Mouse (Mus musculus) hindbrain, embryonic 14.5 days (tissue): Measurements from ENCODE around the gene Ap1ar. TPM values are rescaled to one million over a fixed set of nuclear protein-coding genes. Genes with fewer than 3 reads are reported as not detected.

Experiments used
- ATAC-seq: fragments of 200-750 bp; cut with Nextera tagmentation; 2 replicates; pipeline ENCODE4 v1.8.0; 2017; ENCODE audit warnings: moderate number of reproducible peaks, mild to moderate bottlenecking, moderate TSS enrichment, moderate library complexity; ENCODE audit not compliant: low FRiP score
- DNase-seq: peaks from one replicate; pipeline ENCODE4 v3.0.0-alpha.2; 2015; ENCODE audit warnings: low spot score
- H3K27ac ChIP-seq: fragments of 300-500 bp; sonication (generic); 2 replicates; pipeline ENCODE4 v1.5.1; 2014; ENCODE audit warnings: mild to moderate bottlenecking, moderate library complexity
- H3K27me3 ChIP-seq: fragments of 300-500 bp; sonication (generic); 2 replicates; pipeline ENCODE4 v1.6.1; 2014; ENCODE audit warnings: mild to moderate bottlenecking, low read length, mixed read lengths; ENCODE audit not compliant: control insufficient read depth, insufficient read depth
- H3K36me3 ChIP-seq: fragments of 300-500 bp; sonication (generic); replicated peaks from 2 replicates; pipeline ENCODE4 v1.6.1; 2014; ENCODE audit not compliant: control insufficient read depth, insufficient read depth
- H3K4me1 ChIP-seq: fragments of 300-500 bp; sonication (generic); replicated peaks from 2 replicates; pipeline ENCODE4 v1.6.1; 2014; ENCODE audit warnings: antibody characterized with exemption, low read length, mixed read lengths; ENCODE audit not compliant: control insufficient read depth, insufficient read depth
- H3K4me2 ChIP-seq: fragments of 300-500 bp; sonication (generic); replicated peaks from 2 replicates; pipeline ENCODE4 v1.6.1; 2014; ENCODE audit warnings: mild to moderate bottlenecking, moderate library complexity
- H3K4me3 ChIP-seq: fragments of 300-500 bp; sonication (generic); replicated peaks from 2 replicates; pipeline ENCODE4 v1.5.1; 2014; ENCODE audit warnings: mild to moderate bottlenecking, low read length
- H3K9ac ChIP-seq: fragments of 300-500 bp; sonication (generic); 2 replicates; pipeline ENCODE4 v1.6.1; 2014
- H3K9me3 ChIP-seq: fragments of 300-500 bp; sonication (generic); 2 replicates; pipeline ENCODE4 v1.6.1; 2016; ENCODE audit warnings: low read length; ENCODE audit not compliant: control insufficient read depth
- WGBS: fragments of 180-500 bp; shearing (Covaris S2); extraction: QIAGEN DNeasy Blood & Tissue Kit; methylation state at CpG from one replicate; pipeline ENCODE4 v1.1.7; 2014; 5-methylcytosine and 5-hydroxymethylcytosine counted together
- polyA plus RNA-seq: library from polyadenylated mRNA; unstranded; fragments of >200 nt; fragmentation: Nextera tagmentation; extraction: Ambion mirVana; gene quantifications from 2 replicates; pipeline ENCODE4 v1.2.1, GENCODE M21; 2014

Ap1ar gene
- polyA plus RNA-seq, 1 experiment from 2014 or later = 100.0 TPM

- no peaks in the 10 kb centered on the region for H3K36me3 ChIP-seq
- H3K4me2 ChIP-seq = no peak overlapping the region
- ATAC-seq (no peak), DNase-seq (no peak)
- WGBS = 39% methylated on average over 2 of the region's 2 CpGs
- no peak overlapping the region for H3K9ac ChIP-seq
- H3K9me3 ChIP-seq = no peaks in the 10 kb centered on the region
- H3K4me1 ChIP-seq = no peaks in the 10 kb centered on the region
- no peaks in the 10 kb centered on the region for H3K27me3 ChIP-seq
- H3K4me3 ChIP-seq = no peak overlapping the region
- no peak overlapping the region for H3K27ac ChIP-seq
Observed at GRCm38 (mm10) chr3:127864242-127864641, 26.9 kb upstream of the Ap1ar start.

GRCm38 (mm10) chr3:127863571-127863970 is 26.2 kb upstream of the Ap1ar start:
- H3K4me2 ChIP-seq = no peak overlapping the region
- WGBS = 55% methylated on average over 3 of the region's 3 CpGs
- no peak overlapping the region for H3K27ac ChIP-seq
- ATAC-seq (no peak), DNase-seq (no peak)
- no peaks in the 10 kb centered on the region for H3K9me3 ChIP-seq
- H3K36me3 ChIP-seq = no peaks in the 10 kb centered on the region
- H3K27me3 ChIP-seq = no peaks in the 10 kb centered on the region
- H3K4me3 ChIP-seq = no peak overlapping the region
- no peaks in the 10 kb centered on the region for H3K4me1 ChIP-seq
- no peak overlapping the region for H3K9ac ChIP-seq

GRCm38 (mm10) chr3:127862479-127862878 is 25.2 kb upstream of the Ap1ar start:
- no peaks in the 10 kb centered on the region for H3K27me3 ChIP-seq
- H3K4me3 ChIP-seq = no peak overlapping the region
- DNase-seq (no peak), ATAC-seq (no peak)
- H3K36me3 ChIP-seq = no peaks in the 10 kb centered on the region
- no peaks in the 10 kb centered on the region for H3K9me3 ChIP-seq
- H3K9ac ChIP-seq = no peak overlapping the region
- no peak overlapping the region for H3K27ac ChIP-seq
- 80% methylated on average over 4 of the region's 4 CpGs for WGBS
- no peaks in the 10 kb centered on the region for H3K4me1 ChIP-seq
- H3K4me2 ChIP-seq = no peak overlapping the region

GRCm38 (mm10) chr3:127861340-127861739 is 24.0 kb upstream of the Ap1ar start:
- Histone ChIP-seq H3K4me3 (no peak overlapping the region), H3K9ac (no peak overlapping the region), H3K27ac (no peak overlapping the region), H3K4me2 (no peak overlapping the region), H3K36me3 (no peaks in the 10 kb centered on the region), H3K27me3 (no peaks in the 10 kb centered on the region), H3K4me1 (no peaks in the 10 kb centered on the region), H3K9me3 (no peaks in the 10 kb centered on the region)
- 91% methylated on average over 11 of the region's 11 CpGs for WGBS
- DNase-seq (no peak), ATAC-seq (no peak)

- Histone ChIP-seq H3K4me1 (peaks cover 7% of the 10 kb centered on the region), H3K27ac (no peak overlapping the region), H3K36me3 (no peaks in the 10 kb centered on the region), H3K9me3 (no peaks in the 10 kb centered on the region), H3K4me2 (peak overlapping the region; percentile 30), H3K4me3 (no peak overlapping the region), H3K9ac (no peak overlapping the region), H3K27me3 (no peaks in the 10 kb centered on the region)
- DNase-seq (peak; percentile 87), ATAC-seq (peak; percentile 72)
- 14% methylated on average over 15 of the region's 15 CpGs for whole genome bisulfite sequencing
Observed at GRCm38 (mm10) chr3:127853431-127854206, 16.3 kb upstream of the Ap1ar start.

GRCm38 (mm10) chr3:127852722-127853121 is 15.4 kb upstream of the Ap1ar start:
- Histone ChIP-seq H3K4me2 (no peak overlapping the region), H3K27me3 (no peaks in the 10 kb centered on the region), H3K9me3 (no peaks in the 10 kb centered on the region), H3K27ac (no peak overlapping the region), H3K4me1 (peaks cover 7% of the 10 kb centered on the region), H3K4me3 (no peak overlapping the region), H3K9ac (no peak overlapping the region), H3K36me3 (no peaks in the 10 kb centered on the region)
- WGBS = 75% methylated on average over 9 of the region's 9 CpGs
- ATAC-seq (no peak), DNase-seq (no peak)

GRCm38 (mm10) chr3:127850776-127851646 is 13.7 kb upstream of the Ap1ar start:
- no peaks in the 10 kb centered on the region for H3K27me3 ChIP-seq
- 58% methylated on average over 9 of the region's 9 CpGs for WGBS
- no peak for ATAC-seq

GRCm38 (mm10) chr3:127849922-127850321 is 12.6 kb upstream of the Ap1ar start:
- H3K27me3 ChIP-seq = no peaks in the 10 kb centered on the region
- peaks cover 7% of the 10 kb centered on the region for H3K4me1 ChIP-seq
- no peaks in the 10 kb centered on the region for H3K36me3 ChIP-seq
- no peak for ATAC-seq
- H3K9me3 ChIP-seq = 0 out of 2 replicates have a peak, but pooled peaks cover 4% of the 10 kb centered on the region
- H3K9ac ChIP-seq = no peak overlapping the region
- WGBS = 81% methylated on average over 5 of the region's 5 CpGs
- no peak overlapping the region for H3K27ac ChIP-seq
- no peak for DNase-seq
- no peak overlapping the region for H3K4me2 ChIP-seq
- H3K4me3 ChIP-seq = no peak overlapping the region

More at GRCm38 (mm10) chr3:127850776-127851646, 13.7 kb upstream of the Ap1ar start:
- 0 out of 2 replicates have a peak, but pooled peaks cover 4% of the 10 kb centered on the region for H3K9me3 ChIP-seq
- DNase-seq = no peak
- H3K27ac ChIP-seq = no peak overlapping the region
- H3K36me3 ChIP-seq = no peaks in the 10 kb centered on the region
- no peak overlapping the region for H3K9ac ChIP-seq
- no peak overlapping the region for H3K4me2 ChIP-seq
- no peak overlapping the region for H3K4me3 ChIP-seq
- peaks cover 7% of the 10 kb centered on the region for H3K4me1 ChIP-seq

GRCm38 (mm10) chr3:127848088-127848808 is 10.9 kb upstream of the Ap1ar start:
- Histone ChIP-seq H3K27me3 (no peaks in the 10 kb centered on the region), H3K36me3 (no peaks in the 10 kb centered on the region), H3K4me2 (no peak overlapping the region), H3K9ac (no peak overlapping the region), H3K9me3 (0 out of 2 replicates have a peak, but pooled peaks cover 4% of the 10 kb centered on the region), H3K4me1 (no peaks in the 10 kb centered on the region), H3K27ac (no peak overlapping the region), H3K4me3 (no peak overlapping the region)
- no peak for DNase-seq
- 83% methylated on average over 11 of the region's 11 CpGs for WGBS
- ATAC-seq = no peak
